Mouse (Mus musculus): ENCODE measurements around the gene Gstm5. TPM values are rescaled to one million over a fixed set of nuclear protein-coding genes. Genes with fewer than 3 reads are reported as not detected.
"Not testable (repeated sequence)": the region's sequence is repeated elsewhere in the genome, so short reads cannot be mapped to it uniquely, and the experiment has no call there.

Gstm5 gene
- polyA plus RNA-seq, 1 experiment, result 24.6 TPM

GRCm38 (mm10) chr3:107869925-107870324 is 25.7 kb upstream of the Gstm5 start:
- H3K4me3 ChIP-seq (ENCODE audit: insufficient read depth, low read length), result no peak overlapping the region
- H3K4me1 ChIP-seq (ENCODE audit: control insufficient read depth, insufficient read depth, low read length), result peaks cover 4% of the 10 kb centered on the region; the same call in 1 of the 2 replicates
- no peak overlapping the region for H3K27ac ChIP-seq (ENCODE audit: insufficient read depth, low read depth, low read length)
- no peak for TF ChIP-seq POLR2A (IDR thresholded peaks at IDR 0.05; ENCODE audit: borderline replicate concordance, low read depth, low read length)
- TF ChIP-seq CTCF (IDR thresholded peaks at IDR 0.05; ENCODE audit: low read depth, low read length), result no peak

GRCm38 (mm10) chr3:107873335-107874251 is 22.0 kb upstream of the Gstm5 start:
- Histone ChIP-seq H3K4me1 (ENCODE audit: control insufficient read depth, insufficient read depth, low read length) (peaks cover 4% of the 10 kb centered on the region; the same call in 1 of the 2 replicates), H3K27ac (ENCODE audit: insufficient read depth, low read depth, low read length) (no peak overlapping the region), H3K4me3 (ENCODE audit: insufficient read depth, low read length) (no peak overlapping the region)
- TF ChIP-seq POLR2A (IDR thresholded peaks at IDR 0.05; ENCODE audit: borderline replicate concordance, low read depth, low read length) (no peak), CTCF (IDR thresholded peaks at IDR 0.05; ENCODE audit: low read depth, low read length) (no peak)

GRCm38 (mm10) chr3:107875231-107875630 is 20.4 kb upstream of the Gstm5 start:
- Histone ChIP-seq H3K27ac (ENCODE audit: insufficient read depth, low read depth, low read length) (no peak overlapping the region), H3K4me3 (ENCODE audit: insufficient read depth, low read length) (no peak overlapping the region), H3K4me1 (ENCODE audit: control insufficient read depth, insufficient read depth, low read length) (peaks cover 4% of the 10 kb centered on the region; the same call in 1 of the 2 replicates)
- TF ChIP-seq POLR2A (IDR thresholded peaks at IDR 0.05; ENCODE audit: borderline replicate concordance, low read depth, low read length), result no peak
- TF ChIP-seq CTCF (IDR thresholded peaks at IDR 0.05; ENCODE audit: low read depth, low read length), result no peak

- TF ChIP-seq POLR2A (IDR thresholded peaks at IDR 0.05; ENCODE audit: borderline replicate concordance, low read depth, low read length) (no peak), CTCF (IDR thresholded peaks at IDR 0.05; ENCODE audit: low read depth, low read length) (no peak)
- Histone ChIP-seq H3K27ac (ENCODE audit: insufficient read depth, low read depth, low read length) (no peak within 1 kb of the TSS), H3K4me1 (ENCODE audit: control insufficient read depth, insufficient read depth, low read length) (peaks cover 4% of the 10 kb centered on the region; the same call in 1 of the 2 replicates), H3K4me3 (ENCODE audit: insufficient read depth, low read length) (no peak within 1 kb of the TSS)
These were observed 18.6 kb upstream of the Gstm5 start, which contains the start of gene Eps8l3 for GRCm38 (mm10) chr3:107877005-107877404. Gene Eps8l3 (plus strand): TSS chr3:107877229.

- peaks cover 4% of the 10 kb centered on the region; the same call in 1 of the 2 replicates for H3K4me1 ChIP-seq (ENCODE audit: control insufficient read depth, insufficient read depth, low read length)
- TF ChIP-seq POLR2A (IDR thresholded peaks at IDR 0.05; ENCODE audit: borderline replicate concordance, low read depth, low read length) (no peak), CTCF (IDR thresholded peaks at IDR 0.05; ENCODE audit: low read depth, low read length) (no peak)
- H3K4me3 ChIP-seq (ENCODE audit: insufficient read depth, low read length), result no peak overlapping the region
- H3K27ac ChIP-seq (ENCODE audit: insufficient read depth, low read depth, low read length), result no peak overlapping the region
These were observed 17.6 kb upstream of the Gstm5 start for GRCm38 (mm10) chr3:107877747-107878736.

GRCm38 (mm10) chr3:107887674-107888495 is 7.7 kb upstream of the Gstm5 start:
- TF ChIP-seq CTCF (IDR thresholded peaks at IDR 0.05; ENCODE audit: low read depth, low read length) (no peak), POLR2A (IDR thresholded peaks at IDR 0.05; ENCODE audit: borderline replicate concordance, low read depth, low read length) (no peak)
- no peak overlapping the region for H3K4me3 ChIP-seq (ENCODE audit: insufficient read depth, low read length)
- H3K27ac ChIP-seq (ENCODE audit: insufficient read depth, low read depth, low read length), result no peak overlapping the region
- H3K4me1 ChIP-seq (ENCODE audit: control insufficient read depth, insufficient read depth, low read length), result no peaks in the 10 kb centered on the region

- not testable (repeated sequence) for H3K4me3 ChIP-seq (ENCODE audit: insufficient read depth, low read length); H3K4me1 ChIP-seq (ENCODE audit: control insufficient read depth, insufficient read depth, low read length); H3K27ac ChIP-seq (ENCODE audit: insufficient read depth, low read depth, low read length)
These were observed 6.4 kb upstream of the Gstm5 start for GRCm38 (mm10) chr3:107889236-107889635.

- Histone ChIP-seq H3K27ac (ENCODE audit: insufficient read depth, low read depth, low read length) (no peak overlapping the region), H3K4me3 (ENCODE audit: insufficient read depth, low read length) (peak overlapping the region; percentile 51), H3K4me1 (ENCODE audit: control insufficient read depth, insufficient read depth, low read length) (peaks cover 7% of the 10 kb centered on the region)
- TF ChIP-seq POLR2A (IDR thresholded peaks at IDR 0.05; ENCODE audit: borderline replicate concordance, low read depth, low read length), result no peak
- no peak for TF ChIP-seq CTCF (IDR thresholded peaks at IDR 0.05; ENCODE audit: low read depth, low read length)
These were observed 364 bp upstream of the Gstm5 start for GRCm38 (mm10) chr3:107895194-107895719.

GRCm38 (mm10) chr3:107898691-107899090 is 3.1 kb downstream of the Gstm5 start:
- H3K27ac ChIP-seq (ENCODE audit: insufficient read depth, low read depth, low read length), result no peak overlapping the region
- H3K4me3 ChIP-seq (ENCODE audit: insufficient read depth, low read length), result no peak overlapping the region
- TF ChIP-seq POLR2A (IDR thresholded peaks at IDR 0.05; ENCODE audit: borderline replicate concordance, low read depth, low read length), result no peak
- TF ChIP-seq CTCF (IDR thresholded peaks at IDR 0.05; ENCODE audit: low read depth, low read length), result no peak
- peaks cover 7% of the 10 kb centered on the region for H3K4me1 ChIP-seq (ENCODE audit: control insufficient read depth, insufficient read depth, low read length)
